ENCODE assay signal across 13 mouse cellular contexts in the genomic region with DNA sequence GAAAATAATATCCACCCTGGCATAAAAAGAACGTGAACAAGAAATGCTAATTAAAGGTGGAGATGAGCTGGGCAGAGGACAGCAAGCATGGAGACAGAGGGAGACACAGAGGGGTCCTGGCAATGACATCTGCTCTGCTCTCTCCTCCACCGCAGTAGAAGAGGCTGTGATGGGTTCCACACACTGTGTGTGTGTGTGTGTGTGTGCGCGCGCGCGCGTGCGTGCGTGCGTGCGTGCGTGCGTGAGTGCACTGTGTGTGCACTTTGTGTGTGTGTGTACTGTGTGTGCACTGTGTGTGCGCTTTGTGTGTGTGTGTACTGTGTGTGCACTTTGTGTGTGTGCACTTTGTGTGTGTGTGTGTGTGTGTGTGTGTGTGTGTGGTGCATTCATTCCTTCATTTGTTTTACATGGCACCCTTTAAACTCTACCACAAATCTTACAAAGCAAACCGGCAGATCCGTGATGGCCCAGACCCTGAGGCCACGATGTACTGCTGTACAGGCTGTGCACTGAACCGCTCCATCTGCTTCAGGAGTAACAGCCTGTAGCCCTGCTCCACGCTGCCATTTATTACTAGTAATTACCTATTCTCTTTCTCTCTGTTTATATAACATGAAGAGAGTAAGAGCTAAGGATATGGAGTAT. TPM values are rescaled to one million over a fixed set of nuclear protein-coding genes. Genes with fewer than 3 reads are reported as not detected.
DNase-seq lines count a peak whose midpoint lies in the region; ATAC-seq and TF ChIP-seq lines count a peak whose summit lies in the region.
"Had no signal": no experiment of that assay in that cellular context is flagged by ENCODE, and none has a peak within 500 bp of the region (broad histone marks: within the 10 kb centered on the region; RNA-seq: fewer than 3 reads in every experiment).

No protein-coding gene starts in this region.

- TF ChIP-seq CTCF in thymus, adult 2 months (IDR thresholded peaks at IDR 0.05; ENCODE audit: borderline replicate concordance, control insufficient read depth, extremely low read depth, insufficient read depth, low read length, poor library complexity): no peak

- H3K9me3 ChIP-seq in hindbrain, embryonic 11.5 days (ENCODE audit: control insufficient read depth, low read length): no peaks in the 10 kb centered on the region
- H3K9me3 ChIP-seq in midbrain, embryonic 14.5 days (ENCODE audit: control insufficient read depth, low read length): no peaks in the 10 kb centered on the region
- H3K9me3 ChIP-seq: megakaryocyte, embryonic 14.5 days had no signal

- H3K27ac ChIP-seq in thymus, adult 2 months (ENCODE audit: control insufficient read depth, insufficient read depth, low read length): peak overlapping the region; percentile 65; the same call in 1 of the 2 replicates
- H3K27ac ChIP-seq in hindbrain, embryonic 11.5 days (ENCODE audit: low read depth, low read length): peak overlapping the region; percentile 95
- peak overlapping the region; percentile 83 for H3K27ac ChIP-seq in midbrain, embryonic 14.5 days (replicated peaks; ENCODE audit: low read depth, low read length)

- TF ChIP-seq POLR2A in thymus, adult 2 months (IDR thresholded peaks at IDR 0.05; ENCODE audit: control insufficient read depth, extremely low read depth, insufficient read depth, low read length, poor library complexity): no peak

- peak; percentile 33 for ATAC-seq in hindbrain, embryonic 11.5 days (ENCODE audit: low FRiP score)
- 0 out of 2 replicates have a peak, but pooled peaks have one; percentile 29 for ATAC-seq in midbrain, embryonic 14.5 days (ENCODE audit: low FRiP score, low TSS enrichment)

- no peak for DNase-seq in thymus, adult 2 months
- no peak for DNase-seq in thymus, postnatal 36 days
- DNase-seq in hindbrain, embryonic 11.5 days (ENCODE audit: low spot score): peak; percentile 52
- no peak for DNase-seq in midbrain, embryonic 14.5 days
- DNase-seq in urinary bladder, postnatal 4 days (ENCODE audit: low spot score in 2 of 2): no peak
- no peak for DNase-seq in lung, postnatal 25 days (ENCODE audit: low spot score)
- DNase-seq in right cerebral cortex, postnatal 4 days: no peak
- DNase-seq: cerebellum, adult 8-10 months; gastrocnemius, postnatal 14 days; kidney, postnatal 14 days; layer of hippocampus, postnatal 36 days; lung, adult 2 months had no signal

- peaks cover 51% of the 10 kb centered on the region for H3K4me1 ChIP-seq in thymus, adult 2 months (replicated peaks; ENCODE audit: control insufficient read depth, insufficient read depth, low read length)
- peaks cover 48% of the 10 kb centered on the region for H3K4me1 ChIP-seq in hindbrain, embryonic 11.5 days (replicated peaks; ENCODE audit: control insufficient read depth, insufficient read depth, low read length)
- peaks cover 54% of the 10 kb centered on the region for H3K4me1 ChIP-seq in midbrain, embryonic 14.5 days (ENCODE audit: control insufficient read depth, insufficient read depth, low read length)

- H3K27me3 ChIP-seq in thymus, adult 2 months (ENCODE audit: control insufficient read depth, insufficient read depth, low read length): no peaks in the 10 kb centered on the region
- no peaks in the 10 kb centered on the region; the same call in 1 of the 2 replicates for H3K27me3 ChIP-seq in hindbrain, embryonic 11.5 days (ENCODE audit: control insufficient read depth, insufficient read depth, low read length)
- H3K27me3 ChIP-seq in midbrain, embryonic 14.5 days (ENCODE audit: control insufficient read depth, insufficient read depth, low read length): no peaks in the 10 kb centered on the region

- no peak overlapping the region for H3K4me2 ChIP-seq in hindbrain, embryonic 11.5 days (replicated peaks; ENCODE audit: low read depth, low read length)
- no peak overlapping the region for H3K4me2 ChIP-seq in midbrain, embryonic 14.5 days (ENCODE audit: low read length)

- 92% methylated on average over 20 of the region's 20 CpGs for WGBS in thymus, adult 2 months
- 45% methylated on average over 8 of the region's 20 CpGs for WGBS in hindbrain, embryonic 11.5 days
- 69% methylated on average over 20 of the region's 20 CpGs for WGBS in midbrain, embryonic 14.5 days

- H3K36me3 ChIP-seq in thymus, adult 2 months (ENCODE audit: control insufficient read depth, insufficient read depth, low read length): no peaks in the 10 kb centered on the region
- H3K36me3 ChIP-seq in hindbrain, embryonic 11.5 days (ENCODE audit: control insufficient read depth, insufficient read depth, low read length): no peaks in the 10 kb centered on the region
- no peaks in the 10 kb centered on the region for H3K36me3 ChIP-seq in midbrain, embryonic 14.5 days (ENCODE audit: control insufficient read depth, insufficient read depth, low read length)

- H3K9ac ChIP-seq in hindbrain, embryonic 11.5 days (ENCODE audit: low read depth, low read length): no peak overlapping the region
- no peak overlapping the region for H3K9ac ChIP-seq in midbrain, embryonic 14.5 days (replicated peaks; ENCODE audit: low read length)

- H3K4me3 ChIP-seq in thymus, adult 2 months (ENCODE audit: control insufficient read depth, insufficient read depth, low read length): no peak overlapping the region
- no peak overlapping the region for H3K4me3 ChIP-seq in hindbrain, embryonic 11.5 days (ENCODE audit: low read depth, low read length)
- no peak overlapping the region for H3K4me3 ChIP-seq in midbrain, embryonic 14.5 days (replicated peaks; ENCODE audit: low read depth, low read length)
- H3K4me3 ChIP-seq: megakaryocyte, embryonic 14.5 days had no signal

RNA-seq across cellular contexts. Expression of a gene that starts 9.6 kb away (rescaled TPM):
- polyA plus RNA-seq in thymus, adult 2 months (2012; rRNA removed): 444 and 462 TPM in 2 replicates
- polyA plus RNA-seq in hindbrain, embryonic 11.5 days (2014; fragmentation: Nextera tagmentation; extraction: Ambion mirVana): 204 and 221 TPM in 2 replicates
- polyA plus RNA-seq in midbrain, embryonic 14.5 days (2014; fragmentation: Nextera tagmentation; extraction: Ambion mirVana): 122 and 165 TPM in 2 replicates
